Mouse (Mus musculus) hindbrain, embryonic 13.5 days (tissue): ENCODE data around the gene Fcer2a. TPM values are rescaled to one million over a fixed set of nuclear protein-coding genes. Genes with fewer than 3 reads are reported as not detected.

Experiments used
- ATAC-seq: fragments of 200-750 bp; cut with Nextera tagmentation; 2 replicates; pipeline ENCODE4 v1.8.0; 2017; ENCODE audit warnings: moderate TSS enrichment; ENCODE audit not compliant: low FRiP score
- H3K27ac ChIP-seq: fragments of 300-500 bp; sonication (generic); 2 replicates; pipeline ENCODE4 v1.5.1; 2015; ENCODE audit warnings: inconsistent platforms, mild to moderate bottlenecking, moderate library complexity
- H3K27me3 ChIP-seq: fragments of 300-500 bp; sonication (generic); 2 replicates; pipeline ENCODE4 v1.6.1; 2015; ENCODE audit warnings: mild to moderate bottlenecking, inconsistent platforms
- H3K36me3 ChIP-seq: fragments of 300-500 bp; sonication (generic); 2 replicates; pipeline ENCODE4 v1.6.1; 2015; ENCODE audit warnings: mild to moderate bottlenecking, inconsistent platforms
- H3K4me1 ChIP-seq: fragments of 300-500 bp; sonication (generic); replicated peaks from 2 replicates; pipeline ENCODE4 v1.6.1; 2015; ENCODE audit warnings: inconsistent platforms
- H3K4me2 ChIP-seq: fragments of 300-500 bp; sonication (generic); 2 replicates; pipeline ENCODE4 v1.6.1; 2015; ENCODE audit warnings: inconsistent platforms, mild to moderate bottlenecking, moderate library complexity
- H3K4me3 ChIP-seq: fragments of 300-500 bp; sonication (generic); 2 replicates; pipeline ENCODE4 v1.5.1; 2015; ENCODE audit warnings: mild to moderate bottlenecking, inconsistent platforms
- H3K9ac ChIP-seq: fragments of 300-500 bp; sonication (generic); 2 replicates; pipeline ENCODE4 v1.6.1; 2015; ENCODE audit warnings: mild to moderate bottlenecking, inconsistent platforms
- H3K9me3 ChIP-seq: fragments of 300-500 bp; sonication (generic); 2 replicates; pipeline ENCODE4 v1.6.1; 2016; ENCODE audit warnings: inconsistent platforms
- WGBS: fragments of 180-500 bp; shearing (Covaris S2); methylation state at CpG from one replicate; pipeline ENCODE4 v1.1.7; 2015; 5-methylcytosine and 5-hydroxymethylcytosine counted together
- polyA plus RNA-seq: library from polyadenylated mRNA; unstranded; fragments of >200 nt; fragmentation: Nextera tagmentation; extraction: Ambion mirVana; gene quantifications from 2 replicates; pipeline ENCODE4 v1.2.1, GENCODE M21; 2015

Fcer2a gene
- polyA plus RNA-seq, result 0.36 and 0.51 TPM in 2 replicates

GRCm38 (mm10) chr8:3694121-3694520, at the start of gene Fcer2a:
Gene Fcer2a, minus strand, starts transcription at chr8:3694175.
- Histone ChIP-seq H3K4me3 (no peak within 1 kb of the TSS), H3K4me2 (no peak within 1 kb of the TSS), H3K9ac (no peak within 1 kb of the TSS), H3K36me3 (no peaks in the 10 kb centered on the region), H3K27me3 (0 out of 2 replicates have a peak, but pooled peaks cover 3% of the 10 kb centered on the region), H3K9me3 (no peaks in the 10 kb centered on the region), H3K4me1 (no peaks in the 10 kb centered on the region), H3K27ac (no peak within 1 kb of the TSS)
- WGBS, result 86% methylated on average over 3 of the region's 3 CpGs
- ATAC-seq, result no peak

- H3K9me3 ChIP-seq, result no peaks in the 10 kb centered on the region
- H3K36me3 ChIP-seq, result no peaks in the 10 kb centered on the region
- no peak overlapping the region for H3K4me3 ChIP-seq
- WGBS, result 90% methylated on average over 2 of the region's 2 CpGs
- H3K4me1 ChIP-seq, result no peaks in the 10 kb centered on the region
- no peak for ATAC-seq
- no peaks in the 10 kb centered on the region for H3K27me3 ChIP-seq
- no peak overlapping the region for H3K9ac ChIP-seq
- H3K4me2 ChIP-seq, result no peak overlapping the region
- H3K27ac ChIP-seq, result no peak overlapping the region
These were observed 43.0 kb upstream of the Fcer2a start for GRCm38 (mm10) chr8:3736947-3737346.

GRCm38 (mm10) chr8:3735599-3735998, 41.6 kb upstream of the Fcer2a start:
- Histone ChIP-seq H3K27me3 (no peaks in the 10 kb centered on the region), H3K9ac (no peak overlapping the region), H3K27ac (no peak overlapping the region), H3K36me3 (no peaks in the 10 kb centered on the region), H3K4me3 (no peak overlapping the region), H3K9me3 (no peaks in the 10 kb centered on the region), H3K4me2 (no peak overlapping the region), H3K4me1 (no peaks in the 10 kb centered on the region)
- no peak for ATAC-seq
- WGBS, result 92% methylated on average over 2 of the region's 2 CpGs

DNA sequence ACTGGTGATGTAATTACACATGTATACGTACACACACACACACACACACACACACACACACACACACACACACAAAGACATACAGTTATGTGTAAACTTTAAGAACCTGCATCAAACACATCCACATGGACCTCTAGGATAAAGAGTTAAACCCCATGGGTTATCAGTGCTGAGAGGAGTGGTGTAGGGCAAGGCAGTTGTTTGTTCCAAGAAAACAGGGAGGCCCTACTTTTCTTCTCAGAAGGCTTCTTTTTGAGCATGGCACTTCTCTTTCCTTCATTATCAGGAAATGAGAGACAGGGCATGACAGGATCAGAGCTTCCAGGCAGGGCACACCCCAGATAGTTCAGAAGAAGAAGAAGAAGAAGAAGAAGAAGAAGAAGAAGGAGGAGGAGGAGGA, 40.1 kb upstream of the Fcer2a start:
- Histone ChIP-seq H3K27ac (no peak overlapping the region), H3K27me3 (no peaks in the 10 kb centered on the region), H3K36me3 (no peaks in the 10 kb centered on the region), H3K9ac (no peak overlapping the region), H3K4me1 (no peaks in the 10 kb centered on the region), H3K9me3 (no peaks in the 10 kb centered on the region), H3K4me2 (no peak overlapping the region), H3K4me3 (no peak overlapping the region)
- 59% methylated on average over 1 of the region's 1 CpGs for WGBS
- no peak for ATAC-seq

DNA sequence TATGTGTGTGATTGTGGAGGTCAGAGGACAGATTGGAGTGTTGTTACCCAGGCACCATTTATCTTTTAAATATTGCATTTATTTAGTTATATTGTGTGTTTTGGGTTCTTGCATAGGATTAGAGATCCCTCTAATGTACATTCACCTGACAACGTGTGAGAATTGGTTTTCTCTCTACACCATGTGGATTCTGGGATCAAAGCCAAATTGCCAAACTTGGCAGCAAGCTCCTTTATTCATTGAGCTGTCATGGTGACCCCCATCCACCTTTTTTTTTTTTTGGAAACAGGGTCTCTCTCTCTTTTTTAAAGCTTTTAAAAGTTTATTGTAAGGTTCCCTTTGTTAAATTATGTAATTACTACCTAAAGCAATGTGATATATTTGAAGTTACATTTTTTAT, 27.1 kb upstream of the Fcer2a start:
- Histone ChIP-seq H3K36me3 (no peaks in the 10 kb centered on the region), H3K4me2 (no peak overlapping the region), H3K9me3 (no peaks in the 10 kb centered on the region), H3K27ac (no peak overlapping the region), H3K4me1 (0 out of 2 replicates have a peak, but pooled peaks cover 3% of the 10 kb centered on the region), H3K4me3 (no peak overlapping the region), H3K27me3 (no peaks in the 10 kb centered on the region), H3K9ac (no peak overlapping the region)
- no peak for ATAC-seq
- 45% methylated on average over 1 of the region's 1 CpGs for WGBS

GRCm38 (mm10) chr8:3720551-3720950, 26.6 kb upstream of the Fcer2a start, which contains the start of gene Clec4g:
Gene Clec4g, minus strand, starts transcription at chr8:3720651.
- H3K27me3 ChIP-seq, result no peaks in the 10 kb centered on the region
- WGBS, result 84% methylated on average over 5 of the region's 5 CpGs
- no peak within 1 kb of the TSS for H3K27ac ChIP-seq
- no peak within 1 kb of the TSS for H3K9ac ChIP-seq
- H3K36me3 ChIP-seq, result no peaks in the 10 kb centered on the region
- H3K4me3 ChIP-seq, result no peak within 1 kb of the TSS
- ATAC-seq, result no peak
- H3K4me1 ChIP-seq, result 0 out of 2 replicates have a peak, but pooled peaks cover 3% of the 10 kb centered on the region
- no peaks in the 10 kb centered on the region for H3K9me3 ChIP-seq
- H3K4me2 ChIP-seq, result no peak within 1 kb of the TSS

DNA sequence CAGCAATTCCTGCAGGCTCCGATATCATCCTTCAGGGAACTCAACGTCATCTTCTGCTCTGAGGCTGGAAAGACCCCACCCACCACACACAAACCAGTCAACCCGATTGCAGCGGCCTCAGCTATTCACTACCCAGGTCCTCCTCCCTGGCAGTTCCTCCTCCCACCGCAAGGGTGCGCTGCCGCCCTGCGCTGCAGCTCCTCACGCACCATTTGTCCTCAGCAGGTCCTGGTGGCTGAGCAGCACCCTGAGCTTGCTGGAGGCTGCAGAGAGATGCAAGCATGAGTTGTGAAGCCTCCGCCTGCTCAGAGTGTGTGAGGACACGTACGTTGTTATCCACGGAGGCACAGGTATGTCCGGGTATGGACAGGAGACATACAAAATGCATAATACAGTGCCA, 24.6 kb upstream of the Fcer2a start:
- no peak for ATAC-seq
- H3K36me3 ChIP-seq, result no peaks in the 10 kb centered on the region
- 19% methylated on average over 14 of the region's 14 CpGs for WGBS
- H3K27ac ChIP-seq, result no peak overlapping the region
- H3K27me3 ChIP-seq, result no peaks in the 10 kb centered on the region
- H3K9me3 ChIP-seq, result no peaks in the 10 kb centered on the region
- H3K4me3 ChIP-seq, result no peak overlapping the region
- H3K4me1 ChIP-seq, result 0 out of 2 replicates have a peak, but pooled peaks cover 3% of the 10 kb centered on the region
- no peak overlapping the region for H3K9ac ChIP-seq
- H3K4me2 ChIP-seq, result no peak overlapping the region

DNA sequence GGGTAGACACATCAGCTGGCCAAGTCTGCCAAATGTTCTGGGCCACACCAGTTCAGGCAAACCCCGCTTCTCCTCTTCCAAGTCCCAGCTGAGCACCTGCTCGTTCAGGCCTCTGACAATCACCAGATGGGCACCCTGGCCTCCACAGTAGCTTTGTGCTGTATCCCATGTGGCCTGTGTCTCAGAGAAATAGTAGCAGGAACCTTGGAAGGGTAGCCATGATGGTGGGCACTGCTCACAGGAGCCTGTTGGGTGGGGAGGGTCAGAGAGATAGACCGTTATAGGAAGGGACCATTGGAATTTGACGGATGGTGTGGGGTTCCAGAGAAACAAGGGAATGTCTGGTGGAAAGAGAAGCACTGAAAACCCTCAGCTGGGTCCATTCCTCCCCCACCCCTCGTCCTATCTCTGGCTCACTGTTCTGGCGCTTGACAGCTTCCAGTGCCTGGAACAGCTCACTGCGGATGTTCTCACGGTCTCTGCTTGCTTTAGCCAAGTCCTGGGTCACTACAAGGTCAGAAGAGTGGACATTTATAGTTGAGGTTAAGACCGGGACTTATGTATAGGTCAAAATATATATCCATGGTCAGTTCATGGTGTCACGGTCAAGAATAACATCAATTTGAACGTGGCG, 23.5 kb upstream of the Fcer2a start:
- no peaks in the 10 kb centered on the region for H3K36me3 ChIP-seq
- 89% methylated on average over 12 of the region's 12 CpGs for WGBS
- H3K9ac ChIP-seq, result no peak overlapping the region
- no peak overlapping the region for H3K4me2 ChIP-seq
- 0 out of 2 replicates have a peak, but pooled peaks cover 3% of the 10 kb centered on the region for H3K4me1 ChIP-seq
- H3K4me3 ChIP-seq, result no peak overlapping the region
- no peak for ATAC-seq
- no peaks in the 10 kb centered on the region for H3K9me3 ChIP-seq
- H3K27ac ChIP-seq, result no peak overlapping the region
- H3K27me3 ChIP-seq, result no peaks in the 10 kb centered on the region

- H3K27ac ChIP-seq, result no peak overlapping the region
- no peak overlapping the region for H3K4me2 ChIP-seq
- no peaks in the 10 kb centered on the region for H3K27me3 ChIP-seq
- ATAC-seq, result no peak
- no peaks in the 10 kb centered on the region for H3K4me1 ChIP-seq
- H3K4me3 ChIP-seq, result no peak overlapping the region
- WGBS, result 63% methylated on average over 2 of the region's 2 CpGs
- no peaks in the 10 kb centered on the region for H3K9me3 ChIP-seq
- no peaks in the 10 kb centered on the region for H3K36me3 ChIP-seq
- H3K9ac ChIP-seq, result no peak overlapping the region
These were observed 17.7 kb upstream of the Fcer2a start for GRCm38 (mm10) chr8:3711646-3712045.

GRCm38 (mm10) chr8:3710312-3710711, 16.3 kb upstream of the Fcer2a start:
- no peak for ATAC-seq
- no peaks in the 10 kb centered on the region for H3K36me3 ChIP-seq
- H3K9ac ChIP-seq, result no peak overlapping the region
- no peak overlapping the region for H3K4me3 ChIP-seq
- H3K27ac ChIP-seq, result no peak overlapping the region
- no peaks in the 10 kb centered on the region for H3K9me3 ChIP-seq
- no peak overlapping the region for H3K4me2 ChIP-seq
- no peaks in the 10 kb centered on the region for H3K4me1 ChIP-seq
- H3K27me3 ChIP-seq, result no peaks in the 10 kb centered on the region
- WGBS, result 90% methylated on average over 3 of the region's 3 CpGs

DNA sequence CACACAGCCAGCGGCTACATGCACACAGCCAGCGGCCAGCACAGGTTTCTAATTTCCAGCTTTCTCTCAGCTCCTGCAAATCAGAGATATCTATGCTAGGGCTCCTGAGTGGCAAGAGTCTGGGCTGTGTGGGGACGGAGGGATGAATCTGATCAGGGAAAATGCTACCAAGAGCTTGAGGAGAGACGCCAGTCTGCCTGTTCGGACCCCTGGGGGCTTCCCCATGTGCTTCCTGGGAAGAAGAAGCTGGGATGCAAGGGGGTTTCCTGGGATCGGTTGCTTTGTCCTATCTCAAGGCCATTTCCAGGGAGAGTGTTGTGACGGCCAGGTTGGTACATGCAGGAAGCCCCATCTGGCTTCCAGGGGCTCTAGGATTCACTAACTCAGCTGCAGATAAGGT, 13.6 kb upstream of the Fcer2a start:
- Histone ChIP-seq H3K27me3 (no peaks in the 10 kb centered on the region), H3K27ac (no peak overlapping the region), H3K4me1 (no peaks in the 10 kb centered on the region), H3K36me3 (no peaks in the 10 kb centered on the region), H3K4me2 (no peak overlapping the region), H3K9me3 (no peaks in the 10 kb centered on the region), H3K9ac (no peak overlapping the region), H3K4me3 (no peak overlapping the region)
- no peak for ATAC-seq
- WGBS, result 76% methylated on average over 7 of the region's 7 CpGs

- no peak overlapping the region for H3K4me3 ChIP-seq
- WGBS, result 61% methylated on average over 4 of the region's 4 CpGs
- no peaks in the 10 kb centered on the region for H3K9me3 ChIP-seq
- H3K27ac ChIP-seq, result no peak overlapping the region
- no peaks in the 10 kb centered on the region for H3K27me3 ChIP-seq
- H3K4me1 ChIP-seq, result no peaks in the 10 kb centered on the region
- H3K36me3 ChIP-seq, result no peaks in the 10 kb centered on the region
- H3K4me2 ChIP-seq, result no peak overlapping the region
- ATAC-seq, result no peak
- no peak overlapping the region for H3K9ac ChIP-seq
These were observed 11.7 kb upstream of the Fcer2a start for GRCm38 (mm10) chr8:3705711-3706110.

DNA sequence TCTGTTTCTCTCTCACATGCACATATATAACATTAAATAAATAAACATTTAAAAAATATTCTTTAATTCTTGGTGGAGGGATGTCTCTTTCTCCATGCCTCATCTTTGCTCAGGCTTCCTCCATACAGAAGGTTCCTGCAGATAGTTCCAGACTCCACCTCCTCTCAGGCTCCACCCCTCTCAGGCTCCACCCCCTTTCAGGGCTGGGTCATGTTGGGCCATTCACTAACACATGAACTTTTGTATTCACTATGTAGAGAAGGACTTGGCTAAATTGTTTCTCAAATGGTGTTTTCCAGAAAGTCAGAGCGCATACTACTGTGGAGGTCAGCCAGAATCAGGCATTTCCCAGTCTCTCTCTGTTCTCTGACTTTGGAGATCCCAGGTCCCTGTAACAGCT, 7.5 kb upstream of the Fcer2a start:
- no peaks in the 10 kb centered on the region for H3K36me3 ChIP-seq
- H3K27me3 ChIP-seq, result no peaks in the 10 kb centered on the region
- H3K9ac ChIP-seq, result no peak overlapping the region
- H3K4me3 ChIP-seq, result no peak overlapping the region
- H3K4me2 ChIP-seq, result no peak overlapping the region
- H3K4me1 ChIP-seq, result no peaks in the 10 kb centered on the region
- ATAC-seq, result no peak
- no peaks in the 10 kb centered on the region for H3K9me3 ChIP-seq
- no peak overlapping the region for H3K27ac ChIP-seq
- 93% methylated on average over 1 of the region's 1 CpGs for WGBS
